Mouse (Mus musculus): ENCODE data around the gene Mapk1. TPM values are rescaled to one million over a fixed set of nuclear protein-coding genes. Genes with fewer than 3 reads are reported as not detected.

Mapk1 gene
- polyA plus RNA-seq, 1 experiment from 2014 or later = 110 TPM

GRCm38 (mm10) chr16:16978061-16978460 is 5.1 kb upstream of the Mapk1 start:
- Histone ChIP-seq H3K27ac (ENCODE audit: low read length) (no peak overlapping the region), H3K4me2 (replicated peaks; ENCODE audit: low read depth, low read length) (no peak overlapping the region), H3K9ac (replicated peaks; ENCODE audit: low read depth) (no peak overlapping the region), H3K4me1 (ENCODE audit: insufficient read depth, low read depth, low read length) (no peaks in the 10 kb centered on the region), H3K36me3 (ENCODE audit: insufficient read depth, low read length) (no peaks in the 10 kb centered on the region), H3K4me3 (ENCODE audit: low read depth, low read length) (no peak overlapping the region), H3K27me3 (replicated peaks; ENCODE audit: insufficient read depth, low read length) (no peaks in the 10 kb centered on the region), H3K9me3 (ENCODE audit: low read length) (no peaks in the 10 kb centered on the region)
- TF ChIP-seq CTCF (IDR thresholded peaks at IDR 0.05) (no peak), EP300 (IDR thresholded peaks at IDR 0.05) (no peak)
- WGBS = 76% methylated on average over 3 of the region's 3 CpGs
- DNase-seq (ENCODE audit: low spot score) (no peak), ATAC-seq (no peak)

GRCm38 (mm10) chr16:16978765-16979164 is 4.4 kb upstream of the Mapk1 start:
- Histone ChIP-seq H3K27ac (ENCODE audit: low read length) (no peak overlapping the region), H3K9ac (replicated peaks; ENCODE audit: low read depth) (no peak overlapping the region), H3K27me3 (replicated peaks; ENCODE audit: insufficient read depth, low read length) (no peaks in the 10 kb centered on the region), H3K9me3 (ENCODE audit: low read length) (no peaks in the 10 kb centered on the region), H3K4me2 (replicated peaks; ENCODE audit: low read depth, low read length) (no peak overlapping the region), H3K36me3 (ENCODE audit: insufficient read depth, low read length) (no peaks in the 10 kb centered on the region), H3K4me3 (ENCODE audit: low read depth, low read length) (no peak overlapping the region), H3K4me1 (ENCODE audit: insufficient read depth, low read depth, low read length) (no peaks in the 10 kb centered on the region)
- no peak for ATAC-seq
- no peak for DNase-seq (ENCODE audit: low spot score)
- TF ChIP-seq CTCF (IDR thresholded peaks at IDR 0.05) = no peak
- no peak for TF ChIP-seq EP300 (IDR thresholded peaks at IDR 0.05)
- WGBS = 54% methylated on average over 2 of the region's 2 CpGs

GRCm38 (mm10) chr16:16982636-16983035 is 546 bp upstream of the Mapk1 start:
- H3K4me3 ChIP-seq (ENCODE audit: low read depth, low read length) = peak overlapping the region; percentile 93
- H3K27ac ChIP-seq (ENCODE audit: low read length) = no peak overlapping the region
- ATAC-seq = no peak
- peaks cover 5% of the 10 kb centered on the region; the same call in 1 of the 2 replicates for H3K4me1 ChIP-seq (ENCODE audit: insufficient read depth, low read depth, low read length)
- H3K4me2 ChIP-seq (replicated peaks; ENCODE audit: low read depth, low read length) = peak overlapping the region; percentile 70
- DNase-seq (ENCODE audit: low spot score) = peak; percentile 12
- TF ChIP-seq EP300 (IDR thresholded peaks at IDR 0.05) = no peak
- H3K9ac ChIP-seq (replicated peaks; ENCODE audit: low read depth) = 0 out of 2 replicates have a peak overlapping the region, but pooled peaks have one; percentile 45
- 46% methylated on average over 1 of the region's 2 CpGs for WGBS
- no peaks in the 10 kb centered on the region for H3K27me3 ChIP-seq (replicated peaks; ENCODE audit: insufficient read depth, low read length)
- no peaks in the 10 kb centered on the region for H3K9me3 ChIP-seq (ENCODE audit: low read length)
- H3K36me3 ChIP-seq (ENCODE audit: insufficient read depth, low read length) = no peaks in the 10 kb centered on the region

- DNase-seq (ENCODE audit: low spot score) = peak; percentile 75
Measured at GRCm38 (mm10) chr16:16983534-16984422, 596 bp downstream of the Mapk1 start.

GRCm38 (mm10) chr16:16984423-16984941 is 1.3 kb downstream of the Mapk1 start:
- Histone ChIP-seq H3K36me3 (ENCODE audit: insufficient read depth, low read length) (no peaks in the 10 kb centered on the region), H3K27ac (ENCODE audit: low read length) (0 out of 2 replicates have a peak overlapping the region, but pooled peaks have one; percentile 97), H3K4me2 (replicated peaks; ENCODE audit: low read depth, low read length) (peak overlapping the region; percentile 70), H3K4me3 (ENCODE audit: low read depth, low read length) (peak overlapping the region; percentile 93), H3K9me3 (ENCODE audit: low read length) (no peaks in the 10 kb centered on the region), H3K9ac (replicated peaks; ENCODE audit: low read depth) (peak overlapping the region; percentile 90; the same call in 1 of the 2 replicates), H3K4me1 (ENCODE audit: insufficient read depth, low read depth, low read length) (peaks cover 5% of the 10 kb centered on the region; the same call in 1 of the 2 replicates), H3K27me3 (replicated peaks; ENCODE audit: insufficient read depth, low read length) (no peaks in the 10 kb centered on the region)
- ATAC-seq (no peak), DNase-seq (ENCODE audit: low spot score) (peak; percentile 7)
- WGBS = 5% methylated on average over 9 of the region's 9 CpGs
- TF ChIP-seq CTCF (IDR thresholded peaks at IDR 0.05) (no peak), EP300 (IDR thresholded peaks at IDR 0.05) (no peak)

More at GRCm38 (mm10) chr16:16983534-16984422, 596 bp downstream of the Mapk1 start:
- peak; percentile 77 for ATAC-seq
- peak overlapping the region; percentile 93 for H3K4me3 ChIP-seq (ENCODE audit: low read depth, low read length)
- 0 out of 2 replicates have a peak, but pooled peaks have one; percentile 8 for TF ChIP-seq CTCF (IDR thresholded peaks at IDR 0.05)
- TF ChIP-seq EP300 (IDR thresholded peaks at IDR 0.05) = no peak
- peak overlapping the region; percentile 97 for H3K27ac ChIP-seq (ENCODE audit: low read length)
- H3K9ac ChIP-seq (replicated peaks; ENCODE audit: low read depth) = peak overlapping the region; percentile 90
- WGBS = under 1% methylated on average over 43 of the region's 75 CpGs
- no peaks in the 10 kb centered on the region for H3K27me3 ChIP-seq (replicated peaks; ENCODE audit: insufficient read depth, low read length)
- peaks cover 5% of the 10 kb centered on the region; the same call in 1 of the 2 replicates for H3K4me1 ChIP-seq (ENCODE audit: insufficient read depth, low read depth, low read length)
- H3K4me2 ChIP-seq (replicated peaks; ENCODE audit: low read depth, low read length) = peak overlapping the region; percentile 70
- no peaks in the 10 kb centered on the region for H3K36me3 ChIP-seq (ENCODE audit: insufficient read depth, low read length)
- H3K9me3 ChIP-seq (ENCODE audit: low read length) = no peaks in the 10 kb centered on the region

GRCm38 (mm10) chr16:16987248-16987647 is 4.1 kb downstream of the Mapk1 start:
- no peaks in the 10 kb centered on the region for H3K9me3 ChIP-seq (ENCODE audit: low read length)
- TF ChIP-seq EP300 (IDR thresholded peaks at IDR 0.05) = no peak
- no peak for TF ChIP-seq CTCF (IDR thresholded peaks at IDR 0.05)
- WGBS = 82% methylated on average over 2 of the region's 2 CpGs

More at GRCm38 (mm10) chr16:16987248-16987647, 4.1 kb downstream of the Mapk1 start:
- no peak overlapping the region for H3K27ac ChIP-seq (ENCODE audit: low read length)
- peaks cover 8% of the 10 kb centered on the region; the same call in 1 of the 2 replicates for H3K4me1 ChIP-seq (ENCODE audit: insufficient read depth, low read depth, low read length)
- no peak overlapping the region for H3K4me3 ChIP-seq (ENCODE audit: low read depth, low read length)
- H3K27me3 ChIP-seq (replicated peaks; ENCODE audit: insufficient read depth, low read length) = no peaks in the 10 kb centered on the region
- ATAC-seq (no peak), DNase-seq (ENCODE audit: low spot score) (no peak)
- H3K36me3 ChIP-seq (ENCODE audit: insufficient read depth, low read length) = no peaks in the 10 kb centered on the region
- no peak overlapping the region for H3K9ac ChIP-seq (replicated peaks; ENCODE audit: low read depth)
- no peak overlapping the region for H3K4me2 ChIP-seq (replicated peaks; ENCODE audit: low read depth, low read length)

All from lung, postnatal 0 days (tissue).